Mouse (Mus musculus) liver, embryonic 14.5 days (tissue): ENCODE measurements around the gene Auts2. TPM values are rescaled to one million over a fixed set of nuclear protein-coding genes. Genes with fewer than 3 reads are reported as not detected.

ENCODE experiments used
- ATAC-seq: fragments of 200-750 bp; cut with Nextera tagmentation; 2 replicates; pipeline ENCODE4 v1.8.0; 2017; ENCODE audit warnings: moderate number of reproducible peaks, mild to moderate bottlenecking, moderate library complexity; ENCODE audit not compliant: insufficient read depth
- DNase-seq, 3 experiments: peaks; one replicate each; pipeline ENCODE4 v3.0.0-alpha.2; 2012 to 2013; ENCODE audit warnings: low read depth in 3 of 3, low spot score in 3 of 3
- H3K27ac ChIP-seq: fragments of 300-500 bp; sonication (generic); 2 replicates; pipeline ENCODE4 v1.5.1; 2014; ENCODE audit warnings: moderate library complexity, mild to moderate bottlenecking, control low read depth, inconsistent platforms
- H3K27me3 ChIP-seq: fragments of 300-500 bp; sonication (generic); 2 replicates; pipeline ENCODE4 v1.6.1; 2014; ENCODE audit warnings: mild to moderate bottlenecking, low read length, moderate library complexity; ENCODE audit not compliant: control insufficient read depth, insufficient read depth
- H3K36me3 ChIP-seq: fragments of 300-500 bp; sonication (generic); replicated peaks from 2 replicates; pipeline ENCODE4 v1.6.1; 2014; ENCODE audit warnings: low read depth; ENCODE audit not compliant: control insufficient read depth, insufficient read depth
- H3K4me1 ChIP-seq, 2 experiments: fragments of 200-500 bp in 1 of 2; fragments of 300-500 bp in 1 of 2; sonication (generic) in 1 of 2; replicated peaks; 2 replicates each; pipeline ENCODE4 v1.6.1; 2012 to 2014; ENCODE audit warnings: antibody characterized with exemption in 1 of 2, inconsistent platforms in 1 of 2, low read length in 1 of 2; ENCODE audit not compliant: control insufficient read depth in 2 of 2, insufficient read depth in 2 of 2
- H3K4me2 ChIP-seq: fragments of 300-500 bp; sonication (generic); 2 replicates; pipeline ENCODE4 v1.6.1; 2014; ENCODE audit warnings: low read depth, mild to moderate bottlenecking, control low read depth, moderate library complexity
- H3K4me3 ChIP-seq, 2 experiments: fragments of 200-500 bp in 1 of 2; fragments of 300-500 bp in 1 of 2; sonication (generic) in 1 of 2; 2 replicates each; pipeline ENCODE4 v1.5.1; 2012 to 2014; ENCODE audit warnings: low read depth in 2 of 2, low read length in 2 of 2, mild to moderate bottlenecking in 2 of 2, control low read depth in 1 of 2, inconsistent platforms in 1 of 2, moderate library complexity in 1 of 2; ENCODE audit not compliant: insufficient read depth in 1 of 2
- H3K9ac ChIP-seq: fragments of 300-500 bp; sonication (generic); replicated peaks from 2 replicates; pipeline ENCODE4 v1.6.1; 2014; ENCODE audit warnings: mild to moderate bottlenecking, control low read depth, moderate library complexity
- H3K9me3 ChIP-seq: fragments of 300-500 bp; sonication (generic); 2 replicates; pipeline ENCODE4 v1.6.1; 2016; ENCODE audit warnings: low read length, mixed read lengths; ENCODE audit not compliant: control insufficient read depth
- CTCF ChIP-seq: IDR thresholded peaks from 2 replicates; pipeline ENCODE4 v1.5.1; 2016; ENCODE audit warnings: antibody characterized with exemption, low read depth, control low read depth
- EP300 ChIP-seq: IDR thresholded peaks from 2 replicates; pipeline ENCODE4 v1.6.1; 2016; ENCODE audit warnings: antibody characterized with exemption, low read depth
- WGBS: fragments of 180-500 bp; shearing (Covaris S2); extraction: QIAGEN DNeasy Blood & Tissue Kit; methylation state at CpG from one replicate; pipeline ENCODE4 v1.1.7; 2014; ENCODE audit not compliant: insufficient replicate concordance; 5-methylcytosine and 5-hydroxymethylcytosine counted together
- polyA plus RNA-seq, 2 experiments: library from polyadenylated mRNA; depleted of rRNA in 1 of 2; stranded (reverse) in 1 of 2; unstranded in 1 of 2; fragments of >200 nt; fragmentation: Nextera tagmentation in 1 of 2; extraction: Ambion mirVana in 1 of 2; gene quantifications; 2 replicates each; pipeline versions ENCODE4 v1.2.1 to v1.2.3; 2012 to 2014

Auts2 gene
- polyA plus RNA-seq, 2 experiments, result 0.77 to 1.6 TPM

- H3K4me1 ChIP-seq, result no peaks in the 10 kb centered on the region
- ATAC-seq (no peak), DNase-seq (no peak)
- H3K27ac ChIP-seq, result no peak overlapping the region
- no peaks in the 10 kb centered on the region for H3K27me3 ChIP-seq
- no peak overlapping the region for H3K4me3 ChIP-seq
- no peak overlapping the region for H3K4me2 ChIP-seq
- no peaks in the 10 kb centered on the region for H3K36me3 ChIP-seq
- 73% methylated on average over 8 of the region's 8 CpGs for WGBS
- no peak overlapping the region for H3K9ac ChIP-seq
- no peaks in the 10 kb centered on the region for H3K9me3 ChIP-seq
- TF ChIP-seq EP300 (no peak), CTCF (no peak)
These were observed 716.5 kb downstream of the Auts2 start for GRCm38 (mm10) chr5:131826362-131827261.

GRCm38 (mm10) chr5:131825421-131825820, 717.7 kb downstream of the Auts2 start:
- WGBS, result 58% methylated on average over 3 of the region's 3 CpGs
- Histone ChIP-seq H3K27ac (no peak overlapping the region), H3K36me3 (no peaks in the 10 kb centered on the region), H3K27me3 (no peaks in the 10 kb centered on the region), H3K4me3 (no peak overlapping the region), H3K4me2 (no peak overlapping the region), H3K9me3 (no peaks in the 10 kb centered on the region), H3K9ac (no peak overlapping the region), H3K4me1 (no peaks in the 10 kb centered on the region)
- TF ChIP-seq EP300 (no peak), CTCF (no peak)
- DNase-seq (no peak), ATAC-seq (no peak)

DNA sequence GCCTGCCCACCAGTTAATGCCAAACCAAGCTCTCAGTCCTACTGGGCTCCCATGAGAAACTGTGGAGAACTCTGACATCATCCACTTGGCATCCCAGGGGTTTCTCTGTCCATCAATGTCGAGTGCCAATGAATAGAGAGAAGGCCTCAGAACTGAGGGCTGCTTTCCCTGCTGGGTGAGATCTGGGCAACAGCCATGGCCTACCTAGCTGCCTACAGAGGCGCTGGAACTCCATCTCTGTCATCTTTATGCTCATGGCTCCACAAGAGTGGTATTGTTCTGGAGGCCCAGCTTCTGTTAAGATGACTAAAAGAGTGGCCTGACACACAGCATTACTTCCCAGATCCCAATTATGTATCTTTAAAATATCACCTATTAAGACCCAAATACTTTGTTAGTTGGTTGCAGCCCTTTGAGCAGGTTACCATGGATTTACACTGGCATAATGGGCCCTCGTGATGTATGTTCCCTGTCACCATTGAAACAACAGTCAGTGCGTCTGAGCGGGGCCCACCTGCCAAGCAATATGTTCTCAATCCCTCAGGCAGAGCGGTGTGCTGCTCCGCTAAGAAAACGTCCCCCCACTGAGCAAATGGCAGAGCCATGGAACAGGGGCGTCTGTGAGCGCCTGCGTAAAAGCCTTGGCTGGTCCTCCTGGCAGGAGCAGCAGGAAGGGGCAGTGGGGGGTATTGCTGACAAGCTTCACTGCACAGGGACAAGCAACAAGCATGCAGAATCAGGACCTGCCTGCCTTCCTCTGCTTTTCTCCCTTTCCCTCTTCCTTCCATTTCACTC, 718.8 kb downstream of the Auts2 start:
- ATAC-seq (no peak), DNase-seq (no peak)
- Histone ChIP-seq H3K4me2 (no peak overlapping the region), H3K27me3 (no peaks in the 10 kb centered on the region), H3K9me3 (no peaks in the 10 kb centered on the region), H3K27ac (no peak overlapping the region), H3K36me3 (no peaks in the 10 kb centered on the region), H3K9ac (no peak overlapping the region), H3K4me1 (no peaks in the 10 kb centered on the region), H3K4me3 (no peak overlapping the region)
- no peak for TF ChIP-seq CTCF
- TF ChIP-seq EP300, result no peak
- WGBS, result 53% methylated on average over 11 of the region's 11 CpGs

DNA sequence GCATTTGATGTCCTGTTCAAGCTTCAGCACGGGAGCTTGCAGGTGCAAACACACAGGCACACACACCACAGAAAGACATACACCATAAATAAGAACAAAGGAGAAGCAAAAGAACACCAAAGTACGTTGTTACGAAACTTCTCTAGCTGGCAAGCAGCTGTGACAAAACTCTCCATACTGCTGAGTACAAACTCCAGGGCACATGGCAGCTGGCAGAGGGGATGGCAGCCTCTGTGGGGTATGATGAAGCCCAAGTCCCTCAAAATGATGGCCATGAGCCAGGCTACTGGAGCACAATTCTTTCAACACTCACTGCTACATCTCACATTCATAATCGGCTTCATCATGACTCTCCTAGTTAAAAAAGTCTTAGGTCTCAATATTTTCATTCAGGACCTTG, 721.7 kb downstream of the Auts2 start:
- TF ChIP-seq EP300, result no peak
- TF ChIP-seq CTCF, result no peak
- no peak overlapping the region for H3K4me2 ChIP-seq
- H3K27me3 ChIP-seq, result no peaks in the 10 kb centered on the region
- H3K4me1 ChIP-seq, result no peaks in the 10 kb centered on the region
- no peak overlapping the region for H3K4me3 ChIP-seq
- H3K9ac ChIP-seq, result no peak overlapping the region
- H3K36me3 ChIP-seq, result no peaks in the 10 kb centered on the region
- no peaks in the 10 kb centered on the region for H3K9me3 ChIP-seq
- ATAC-seq, result no peak
- no peak for DNase-seq
- WGBS, result 61% methylated on average over 4 of the region's 4 CpGs
- no peak overlapping the region for H3K27ac ChIP-seq

GRCm38 (mm10) chr5:131819251-131819691, 723.9 kb downstream of the Auts2 start:
- no peak for DNase-seq
- TF ChIP-seq CTCF (no peak), EP300 (no peak)
- H3K27me3 ChIP-seq, result no peaks in the 10 kb centered on the region
- H3K4me3 ChIP-seq, result no peak overlapping the region
- no peak overlapping the region for H3K4me2 ChIP-seq
- no peak overlapping the region for H3K9ac ChIP-seq
- H3K9me3 ChIP-seq, result no peaks in the 10 kb centered on the region
- H3K27ac ChIP-seq, result no peak overlapping the region
- peaks cover 10 to 11% of the 10 kb centered on the region in 2 experiments for H3K4me1 ChIP-seq
- no peaks in the 10 kb centered on the region for H3K36me3 ChIP-seq
- 85% methylated on average over 15 of the region's 15 CpGs for WGBS
- ATAC-seq, result no peak
